Mouse (Mus musculus) MEL (cell line): ENCODE measurements at regions not wholly inside any gene's neighbourhood (a gene's known extent, or its start where the extent isn't known, plus 50 kb on each side); places are given as distances from the start of the nearest gene placed in this dataset.

ENCODE experiments used
- DNase-seq: peaks from one replicate; pipeline ENCODE4 v3.0.0; 2011; ENCODE audit warnings: low read depth, low spot score
- H3K27ac ChIP-seq: 2 replicates; pipeline ENCODE4 v1.5.1; 2012; ENCODE audit warnings: low read depth, mild to moderate bottlenecking, control low read depth, low read length, moderate library complexity; ENCODE audit not compliant: control insufficient read depth
- H3K27me3 ChIP-seq, 2 experiments: fragments of 150-350 bp in 1 of 2; sonication (generic) in 1 of 2; 2 replicates each; pipeline ENCODE4 v1.6.1; 2012; ENCODE audit warnings: low read length in 2 of 2, mild to moderate bottlenecking in 2 of 2, improper control_type of control experiment in 1 of 2, moderate library complexity in 1 of 2; ENCODE audit not compliant: insufficient read depth in 2 of 2, control insufficient read depth in 1 of 2
- H3K36me3 ChIP-seq, 2 experiments: 2 replicates each; pipeline ENCODE4 v1.6.1; 2012 to 2014; ENCODE audit warnings: low read length in 2 of 2, improper control_type of control experiment in 1 of 2, inconsistent platforms in 1 of 2, mild to moderate bottlenecking in 1 of 2; ENCODE audit not compliant: insufficient read depth in 2 of 2, control insufficient read depth in 1 of 2
- H3K4me1 ChIP-seq, 2 experiments: fragments of 150-350 bp in 1 of 2; sonication (generic) in 1 of 2; 2 replicates each; pipeline ENCODE4 v1.6.1; 2012; ENCODE audit warnings: low read length in 2 of 2, improper control_type of control experiment in 1 of 2, mild to moderate bottlenecking in 1 of 2; ENCODE audit not compliant: insufficient read depth in 2 of 2, control insufficient read depth in 1 of 2
- H3K4me3 ChIP-seq, 2 experiments: fragments of 150-350 bp in 1 of 2; sonication (generic) in 1 of 2; 2 replicates each; pipeline ENCODE4 v1.5.1; 2012; ENCODE audit warnings: low read depth in 2 of 2, low read length in 2 of 2, mild to moderate bottlenecking in 2 of 2, moderate library complexity in 2 of 2, control low read depth in 1 of 2, improper control_type of control experiment in 1 of 2; ENCODE audit not compliant: control insufficient read depth in 1 of 2, insufficient read depth in 1 of 2
- H3K79me2 ChIP-seq: 2 replicates; pipeline ENCODE4 v1.6.1; 2012; ENCODE audit warnings: mild to moderate bottlenecking, low read length, moderate library complexity; ENCODE audit not compliant: control insufficient read depth, poor library complexity, insufficient read depth
- H3K9ac ChIP-seq: 2 replicates; pipeline ENCODE4 v1.6.1; 2012; ENCODE audit warnings: low read depth, mild to moderate bottlenecking, control low read depth, low read length, moderate library complexity; ENCODE audit not compliant: control insufficient read depth, poor library complexity, severe bottlenecking
- H3K9me3 ChIP-seq: fragments of 150-350 bp; sonication (generic); replicated peaks from 2 replicates; pipeline ENCODE4 v1.6.1; 2012; ENCODE audit warnings: mild to moderate bottlenecking, low read length, improper control_type of control experiment, moderate library complexity; ENCODE audit not compliant: insufficient read depth
- BHLHE40 ChIP-seq: IDR thresholded peaks from 2 replicates; pipeline ENCODE4 v1.6.1; 2012; ENCODE audit warnings: low read depth, mild to moderate bottlenecking, inconsistent platforms, low read length, improper control_type of control experiment, borderline replicate concordance
- CHD2 ChIP-seq: IDR thresholded peaks from 2 replicates; pipeline ENCODE4 v1.6.1; 2011; ENCODE audit warnings: low read length, improper control_type of control experiment
- E2F4 ChIP-seq: IDR thresholded peaks from 2 replicates; pipeline ENCODE4 v1.6.1; 2011; ENCODE audit warnings: low read depth, low read length, improper control_type of control experiment, borderline replicate concordance
- ELF1 ChIP-seq: IDR thresholded peaks from 2 replicates; pipeline ENCODE4 v1.6.1; 2014; ENCODE audit warnings: low read depth, mild to moderate bottlenecking, inconsistent platforms, low read length, improper control_type of control experiment, moderate library complexity
- EP300 ChIP-seq, 2 experiments: IDR thresholded peaks; 2 replicates each; pipeline ENCODE4 v1.6.1; 2011; ENCODE audit warnings: improper control_type of control experiment in 2 of 2, low read length in 2 of 2, low read depth in 1 of 2, mild to moderate bottlenecking in 1 of 2
- ETS1 ChIP-seq: IDR thresholded peaks from 2 replicates; pipeline ENCODE4 v1.6.1; 2012; ENCODE audit warnings: low read depth, mild to moderate bottlenecking, inconsistent platforms, low read length, improper control_type of control experiment, moderate library complexity
- GABPA ChIP-seq: IDR thresholded peaks from 2 replicates; pipeline ENCODE4 v1.6.1; 2012; ENCODE audit warnings: low read depth, mild to moderate bottlenecking, inconsistent platforms, low read length, improper control_type of control experiment, moderate library complexity
- MAFK ChIP-seq: IDR thresholded peaks from 2 replicates; pipeline ENCODE4 v1.6.1; 2011; ENCODE audit warnings: low read depth, mild to moderate bottlenecking, low read length, improper control_type of control experiment, borderline replicate concordance
- MAX ChIP-seq: IDR thresholded peaks from 2 replicates; pipeline ENCODE4 v1.6.1; 2011; ENCODE audit warnings: low read length, improper control_type of control experiment
- MEF2A ChIP-seq: IDR thresholded peaks from 2 replicates; pipeline ENCODE4 v1.6.1; 2014; ENCODE audit warnings: low read depth, mild to moderate bottlenecking, inconsistent platforms, low read length, improper control_type of control experiment; ENCODE audit not compliant: poor library complexity, insufficient replicate concordance, severe bottlenecking; ENCODE audit errors: extremely low read depth
- MYB ChIP-seq: IDR thresholded peaks from 2 replicates; pipeline ENCODE4 v1.6.1; 2011; ENCODE audit warnings: mild to moderate bottlenecking, low read depth, low read length, improper control_type of control experiment
- MYC ChIP-seq: IDR thresholded peaks from 2 replicates; pipeline ENCODE4 v1.6.1; 2011; ENCODE audit warnings: low read depth, mild to moderate bottlenecking, low read length, improper control_type of control experiment, moderate library complexity
- POLR2AphosphoS2 ChIP-seq: IDR thresholded peaks from 2 replicates; pipeline ENCODE4 v1.6.1; 2011; ENCODE audit warnings: low read length, improper control_type of control experiment
- SIN3A ChIP-seq: IDR thresholded peaks from 2 replicates; pipeline ENCODE4 v1.6.1; 2012; ENCODE audit warnings: low read length, improper control_type of control experiment, inconsistent platforms
- SMC3 ChIP-seq: IDR thresholded peaks from 2 replicates; pipeline ENCODE4 v1.6.1; 2011; ENCODE audit warnings: low read depth, low read length, improper control_type of control experiment
- TAL1 ChIP-seq: IDR thresholded peaks from 2 replicates; pipeline ENCODE4 v1.6.1; 2012; ENCODE audit warnings: mild to moderate bottlenecking, inconsistent platforms, low read length, moderate library complexity, mixed read lengths
- TBP ChIP-seq: IDR thresholded peaks from 2 replicates; pipeline ENCODE4 v1.8.0; 2011; ENCODE audit warnings: low read depth, low read length, improper control_type of control experiment
- USF1 ChIP-seq: IDR thresholded peaks from 2 replicates; pipeline ENCODE4 v1.6.1; 2014; ENCODE audit warnings: low read depth, mild to moderate bottlenecking, inconsistent platforms, low read length, improper control_type of control experiment, moderate library complexity
- USF2 ChIP-seq, 2 experiments: IDR thresholded peaks; 2 replicates each; pipeline ENCODE4 v1.6.1; 2011 to 2012; ENCODE audit warnings: improper control_type of control experiment in 2 of 2, low read length in 2 of 2, borderline replicate concordance in 1 of 2, inconsistent platforms in 1 of 2, low read depth in 1 of 2, mild to moderate bottlenecking in 1 of 2; ENCODE audit not compliant: insufficient read depth in 1 of 2
- ZC3H11A ChIP-seq: IDR thresholded peaks from 2 replicates; pipeline ENCODE4 v1.6.1; 2012; ENCODE audit warnings: low read depth, mild to moderate bottlenecking, inconsistent platforms, low read length, improper control_type of control experiment
- ZKSCAN1 ChIP-seq: IDR thresholded peaks from 2 replicates; pipeline ENCODE4 v1.6.1; 2012; ENCODE audit warnings: low read depth, mild to moderate bottlenecking, inconsistent platforms, low read length, improper control_type of control experiment, moderate library complexity
- ZMIZ1 ChIP-seq: IDR thresholded peaks from 2 replicates; pipeline ENCODE4 v1.6.1; 2012; ENCODE audit warnings: low read depth, mild to moderate bottlenecking, inconsistent platforms, low read length, improper control_type of control experiment, moderate library complexity
- ZNF384 ChIP-seq: IDR thresholded peaks from 2 replicates; pipeline ENCODE4 v1.6.1; 2012; ENCODE audit warnings: low read depth, mild to moderate bottlenecking, inconsistent platforms, low read length, improper control_type of control experiment

DNA sequence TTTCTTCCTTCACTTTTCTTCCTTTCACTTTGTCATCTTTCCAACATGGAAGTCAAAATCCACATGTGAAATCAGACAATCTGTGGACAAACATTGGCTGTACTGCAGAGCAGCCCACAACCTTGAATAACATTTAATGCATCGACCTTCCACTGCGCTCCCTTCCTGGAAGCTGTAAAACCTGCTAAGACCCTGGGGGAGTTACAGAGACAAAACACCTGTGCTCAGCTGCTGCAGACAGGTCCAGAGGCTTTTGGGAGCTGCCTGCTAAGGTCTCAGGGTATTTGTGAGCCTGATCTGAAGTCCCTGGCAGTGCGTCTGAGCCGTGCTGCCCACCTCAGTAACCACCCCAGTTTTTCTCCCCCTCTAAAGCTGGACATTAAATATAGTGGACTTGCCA is 166.1 kb upstream of the Sesn3 start:
- no peak for DNase-seq
- Histone ChIP-seq H3K79me2 (no peaks in the 10 kb centered on the region), H3K27ac (no peak overlapping the region), H3K9ac (no peak overlapping the region), H3K36me3 (no peaks in the 10 kb centered on the region), H3K9me3 (no peaks in the 10 kb centered on the region), H3K4me3 (no peak overlapping the region), H3K4me1 (no peaks in the 10 kb centered on the region), H3K27me3 (peaks cover 0 to 3% of the 10 kb centered on the region in 2 experiments; a peak in 2 of 4 replicates)
- TF ChIP-seq MYC (no peak), SMC3 (no peak), EP300 (IDR thresholded peaks at IDR 0.05; ENCODE audit: low read depth in 1 of 2, low read length in 2 of 2) (no peak), ELF1 (no peak), MAX (no peak), TAL1 (no peak), BHLHE40 (no peak), CHD2 (no peak), ZC3H11A (no peak), POLR2AphosphoS2 (no peak), GABPA (no peak), MEF2A (no peak), E2F4 (no peak)

GRCm38 (mm10) chr9:14109492-14109891 is 165.4 kb upstream of the Sesn3 start:
- Histone ChIP-seq H3K79me2 (no peaks in the 10 kb centered on the region), H3K36me3 (no peaks in the 10 kb centered on the region), H3K4me3 (no peak overlapping the region), H3K27me3 (peaks cover 0 to 3% of the 10 kb centered on the region in 2 experiments; a peak in 3 of 4 replicates), H3K27ac (no peak overlapping the region), H3K4me1 (no peaks in the 10 kb centered on the region), H3K9me3 (no peaks in the 10 kb centered on the region), H3K9ac (no peak overlapping the region)
- TF ChIP-seq POLR2AphosphoS2, result no peak
- DNase-seq, result no peak

- TF ChIP-seq USF2 (IDR thresholded peaks at IDR 0.05; ENCODE audit: borderline replicate concordance in 1 of 2, insufficient read depth in 1 of 2, low read depth in 1 of 2, low read length in 2 of 2) (no peak), BHLHE40 (no peak), ZNF384 (no peak), GABPA (no peak), MEF2A (no peak), USF1 (no peak), POLR2AphosphoS2 (no peak), MYB (no peak), ZKSCAN1 (no peak), SMC3 (no peak), TBP (no peak), MAFK (no peak), SIN3A (no peak), CHD2 (no peak), ZMIZ1 (no peak), TAL1 (no peak), EP300 (IDR thresholded peaks at IDR 0.05; ENCODE audit: low read depth in 1 of 2, low read length in 2 of 2) (no peak), ELF1 (no peak), MYC (no peak), ETS1 (no peak)
- TF ChIP-seq, all 39 proteins: peak for 0
Measured at GRCm38 (mm10) chr9:14111713-14112112, 163.2 kb upstream of the Sesn3 start.

More at GRCm38 (mm10) chr9:14111713-14112112, 163.2 kb upstream of the Sesn3 start:
- Histone ChIP-seq H3K4me1 (no peaks in the 10 kb centered on the region), H3K79me2 (no peaks in the 10 kb centered on the region), H3K4me3 (no peak overlapping the region), H3K27ac (no peak overlapping the region), H3K36me3 (no peaks in the 10 kb centered on the region), H3K9ac (no peak overlapping the region), H3K9me3 (no peaks in the 10 kb centered on the region), H3K27me3 (no peaks in the 10 kb centered on the region; a peak in 2 of 4 replicates)
- DNase-seq, result no peak
